Mouse (Mus musculus) embryonic facial prominence, embryonic 10.5 days (tissue): ENCODE results near the gene Cldn6. TPM values are rescaled to one million over a fixed set of nuclear protein-coding genes. Genes with fewer than 3 reads are reported as not detected.

Experiments
- DNase-seq: peaks from one replicate; pipeline ENCODE4 v3.0.0-alpha.2; 2017; ENCODE audit warnings: low spot score
- H3K27ac ChIP-seq: fragments of 300-500 bp; sonication (generic); replicated peaks from 2 replicates; pipeline ENCODE4 v1.5.1; 2016; ENCODE audit warnings: mild to moderate bottlenecking
- H3K27me3 ChIP-seq: fragments of 300-500 bp; sonication (generic); replicated peaks from 2 replicates; pipeline ENCODE4 v1.6.1; 2016; ENCODE audit warnings: low read depth, mild to moderate bottlenecking; ENCODE audit not compliant: poor library complexity, severe bottlenecking
- H3K36me3 ChIP-seq: fragments of 300-500 bp; sonication (generic); replicated peaks from 2 replicates; pipeline ENCODE4 v1.6.1; 2016; ENCODE audit warnings: mild to moderate bottlenecking, moderate library complexity
- H3K4me1 ChIP-seq: fragments of 300-500 bp; sonication (generic); 2 replicates; pipeline ENCODE4 v1.6.1; 2016
- H3K4me3 ChIP-seq: fragments of 300-500 bp; sonication (generic); 2 replicates; pipeline ENCODE4 v1.5.1; 2016; ENCODE audit warnings: mild to moderate bottlenecking, moderate library complexity
- H3K9me3 ChIP-seq: fragments of 300-500 bp; sonication (generic); 2 replicates; pipeline ENCODE4 v1.6.1; 2016; ENCODE audit warnings: mild to moderate bottlenecking
- WGBS: fragments of 180-500 bp; shearing (Covaris S2); methylation state at CpG from one replicate; pipeline ENCODE4 v1.1.7; 2016; 5-methylcytosine and 5-hydroxymethylcytosine counted together
- polyA plus RNA-seq: library from polyadenylated mRNA; unstranded; fragments of >200 nt; fragmentation: Nextera tagmentation; extraction: Ambion mirVana; gene quantifications from 2 replicates; pipeline ENCODE4 v1.2.1, GENCODE M21; 2016

Gene Cldn6
- polyA plus RNA-seq, 1 experiment from 2014 or later, result 77.2 TPM

DNA sequence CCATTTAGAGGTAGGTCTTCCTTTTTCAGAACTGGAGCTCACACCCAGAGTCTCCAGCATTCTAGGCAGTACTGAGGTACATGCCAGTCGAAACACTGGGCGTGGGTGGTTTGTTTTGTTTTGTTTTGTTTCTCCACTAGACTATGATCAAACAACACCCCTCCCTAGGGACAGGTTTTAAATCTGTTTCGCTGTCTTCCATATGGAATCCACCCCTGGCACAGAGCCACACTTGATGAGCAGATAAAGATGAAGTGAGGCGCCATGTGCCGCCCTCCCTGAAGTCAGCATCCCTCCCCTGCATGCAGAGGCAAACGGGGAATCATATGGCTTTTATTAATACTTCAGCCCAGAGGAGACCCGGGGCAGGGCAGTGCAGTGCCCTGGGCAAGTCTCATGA lies 25.7 kb downstream of the Cldn6 start:
- DNase-seq, result peak; percentile 28
- peaks cover 20% of the 10 kb centered on the region for H3K4me1 ChIP-seq
- no peaks in the 10 kb centered on the region for H3K36me3 ChIP-seq
- H3K4me3 ChIP-seq, result no peak overlapping the region
- H3K9me3 ChIP-seq, result no peaks in the 10 kb centered on the region
- peaks cover 28% of the 10 kb centered on the region for H3K27me3 ChIP-seq
- WGBS, result 53% methylated on average over 7 of the region's 7 CpGs
- no peak overlapping the region for H3K27ac ChIP-seq

DNA sequence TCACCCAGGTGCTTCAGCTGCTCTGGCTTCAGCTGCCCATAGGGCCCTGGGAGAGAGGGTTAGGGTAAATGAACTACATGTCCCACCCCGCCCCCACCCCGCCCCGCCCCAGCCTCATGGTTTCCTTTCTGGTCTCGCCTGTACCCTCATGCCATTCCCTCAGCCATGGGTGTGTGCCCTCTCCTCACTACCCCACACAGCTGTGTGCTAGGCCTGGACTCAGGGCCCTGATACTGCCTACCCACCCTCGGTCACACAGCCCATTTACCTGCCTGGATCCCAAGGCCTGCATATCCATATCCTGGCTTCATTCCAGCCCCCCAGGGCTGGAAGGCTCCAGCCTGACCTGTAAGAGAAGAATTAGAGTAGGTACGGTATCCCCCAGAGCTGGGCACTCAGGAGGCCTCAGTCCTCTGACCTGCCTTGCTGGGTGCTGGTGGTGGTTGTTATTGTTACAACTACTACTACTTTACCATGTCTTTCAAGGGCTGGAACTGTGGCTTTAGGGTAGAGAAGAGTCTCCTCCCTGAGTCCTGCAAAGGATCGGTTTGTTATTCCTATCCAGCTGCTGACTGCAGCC lies 26.6 kb downstream of the Cldn6 start:
- Histone ChIP-seq H3K27me3 (peaks cover 27% of the 10 kb centered on the region), H3K27ac (no peak overlapping the region), H3K9me3 (no peaks in the 10 kb centered on the region), H3K4me3 (no peak overlapping the region), H3K36me3 (no peaks in the 10 kb centered on the region), H3K4me1 (peaks cover 14% of the 10 kb centered on the region)
- no peak for DNase-seq
- 80% methylated on average over 7 of the region's 7 CpGs for WGBS

DNA sequence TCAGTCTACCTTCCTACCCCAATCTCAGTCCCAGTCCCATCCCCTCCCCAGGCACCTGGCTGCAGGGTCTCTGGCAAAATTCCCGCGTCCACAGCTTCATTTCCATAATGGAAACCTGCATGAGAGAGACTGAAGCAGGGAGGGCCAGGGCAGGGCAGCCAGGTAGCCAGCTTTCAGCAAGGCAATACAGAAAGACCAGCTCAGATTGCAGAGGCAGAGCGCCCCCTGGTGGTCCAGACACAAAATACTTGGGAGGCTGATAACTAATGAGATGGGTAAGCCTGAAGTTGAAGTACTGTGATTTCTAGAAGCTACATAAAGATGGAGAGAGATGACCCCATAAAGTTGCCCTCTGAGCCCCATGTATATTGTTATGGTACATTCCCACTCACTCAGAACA lies 27.2 kb downstream of the Cldn6 start:
- WGBS, result 0% methylated on average over 3 of the region's 3 CpGs
- DNase-seq, result peak; percentile 86

DNA sequence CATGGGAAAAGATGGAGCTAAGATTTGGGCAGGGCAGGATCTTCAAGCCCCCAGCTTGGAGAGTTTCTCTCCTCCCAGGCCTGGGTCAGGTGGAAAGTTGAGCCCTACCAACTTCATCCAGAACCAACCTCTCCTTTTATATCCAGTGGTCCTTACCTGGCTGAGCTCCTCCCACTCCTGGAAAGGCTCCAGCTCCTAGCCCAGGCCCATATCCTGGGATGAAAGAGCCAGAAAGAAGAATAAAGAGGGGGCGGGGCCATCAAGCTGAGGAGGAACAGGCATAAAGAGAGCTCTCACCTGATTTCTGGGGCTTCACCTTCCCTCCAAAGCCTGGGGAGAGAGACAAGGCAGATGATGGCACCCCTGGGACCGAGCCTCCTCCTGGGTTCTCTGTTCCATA lies 38.0 kb downstream of the Cldn6 start:
- Histone ChIP-seq H3K36me3 (no peaks in the 10 kb centered on the region), H3K27me3 (peaks cover 26% of the 10 kb centered on the region), H3K4me3 (no peak overlapping the region), H3K27ac (no peak overlapping the region), H3K4me1 (peaks cover 4% of the 10 kb centered on the region), H3K9me3 (no peaks in the 10 kb centered on the region)
- 67% methylated on average over 2 of the region's 2 CpGs for WGBS
- no peak for DNase-seq

More for the DNA sequence above, 27.2 kb downstream of the Cldn6 start:
- H3K27me3 ChIP-seq, result peaks cover 23% of the 10 kb centered on the region
- no peak overlapping the region for H3K4me3 ChIP-seq
- no peaks in the 10 kb centered on the region for H3K36me3 ChIP-seq
- peaks cover 14% of the 10 kb centered on the region for H3K4me1 ChIP-seq
- H3K27ac ChIP-seq, result no peak overlapping the region
- no peaks in the 10 kb centered on the region for H3K9me3 ChIP-seq

DNA sequence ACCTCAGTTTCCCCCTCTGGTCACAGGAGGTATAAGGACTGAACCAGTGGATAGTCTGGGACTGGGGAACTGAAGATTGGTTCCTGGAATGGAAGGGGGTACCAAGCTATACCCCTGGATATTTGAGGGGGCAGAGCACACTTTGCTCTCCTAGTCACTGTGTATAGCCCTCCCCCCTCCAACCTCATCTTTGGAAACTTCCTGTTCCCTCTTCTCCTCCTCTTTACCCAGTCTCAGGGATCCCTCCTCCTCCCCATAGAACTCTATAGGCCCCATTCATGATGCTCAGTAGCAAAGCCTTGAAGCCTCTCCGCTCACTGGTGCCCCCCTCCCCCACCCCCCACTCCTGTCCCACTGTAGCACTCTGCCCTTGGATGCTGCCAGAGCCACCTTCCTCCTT lies 40.4 kb downstream of the Cldn6 start:
- peaks cover 4% of the 10 kb centered on the region for H3K4me1 ChIP-seq
- no peaks in the 10 kb centered on the region for H3K9me3 ChIP-seq
- peaks cover 26% of the 10 kb centered on the region for H3K27me3 ChIP-seq
- no peak overlapping the region for H3K4me3 ChIP-seq
- WGBS, result 11% methylated on average over 1 of the region's 1 CpGs
- no peaks in the 10 kb centered on the region for H3K36me3 ChIP-seq
- DNase-seq, result no peak
- H3K27ac ChIP-seq, result no peak overlapping the region

DNA sequence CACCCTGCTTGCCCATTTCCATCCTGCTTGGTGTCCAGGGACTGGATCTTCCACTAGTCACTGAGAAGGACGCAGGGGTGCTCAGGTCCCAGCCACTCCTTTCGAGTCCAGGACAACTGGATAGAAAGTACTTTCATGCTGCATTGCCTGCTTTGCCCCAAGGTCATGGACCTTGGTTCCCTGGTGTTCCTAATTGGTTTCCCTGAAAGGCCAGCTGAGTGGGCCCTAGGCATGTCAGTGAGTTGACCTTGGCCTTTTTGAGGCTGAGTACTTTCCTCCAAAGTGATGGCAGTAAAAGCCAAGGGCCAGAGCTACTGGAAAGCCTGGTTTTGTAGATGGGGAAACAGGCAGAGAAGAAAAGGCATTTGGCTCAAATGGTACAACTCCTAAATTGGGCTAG lies 42.8 kb downstream of the Cldn6 start:
- no peak for DNase-seq
- no peaks in the 10 kb centered on the region for H3K36me3 ChIP-seq
- H3K27ac ChIP-seq, result no peak overlapping the region
- peaks cover 15% of the 10 kb centered on the region for H3K4me1 ChIP-seq
- H3K27me3 ChIP-seq, result peaks cover 26% of the 10 kb centered on the region
- WGBS, result 82% methylated on average over 2 of the region's 2 CpGs
- H3K4me3 ChIP-seq, result no peak overlapping the region
- H3K9me3 ChIP-seq, result no peaks in the 10 kb centered on the region

DNA sequence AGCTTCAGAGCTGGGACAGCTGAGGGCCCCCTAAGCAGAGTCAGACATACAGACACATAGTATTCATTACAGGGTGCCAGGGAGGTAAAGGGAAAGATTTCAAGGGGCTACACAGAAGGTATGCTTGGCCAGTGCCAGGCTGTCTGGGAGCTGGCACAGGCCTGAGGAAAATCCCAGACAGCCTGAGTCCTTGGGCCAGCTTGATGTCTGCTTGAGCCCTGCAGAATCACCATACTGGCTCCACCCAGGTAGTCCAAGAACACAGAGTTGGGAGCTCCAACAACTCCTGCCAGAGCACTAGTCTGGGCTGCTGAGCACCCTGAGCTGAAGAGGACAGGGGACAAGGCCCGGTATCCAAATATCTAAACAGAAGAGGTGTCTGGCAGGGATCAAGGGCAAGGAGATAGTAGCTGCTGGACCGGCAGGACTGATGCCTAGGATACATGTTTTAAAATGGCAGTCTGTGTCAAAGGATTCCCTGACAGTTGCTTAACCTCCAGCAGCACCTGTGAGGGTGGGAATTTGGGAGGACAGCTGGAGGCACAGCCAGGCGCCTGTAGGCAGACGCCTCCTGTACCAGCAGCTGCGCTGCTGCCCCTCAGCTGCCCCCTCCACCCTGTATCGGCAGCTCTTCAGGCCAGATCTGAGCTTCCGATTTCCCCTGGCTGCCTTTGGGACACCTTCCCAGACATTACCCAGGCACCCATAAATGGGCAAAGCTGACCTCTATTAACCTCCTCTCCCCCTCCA lies 43.5 kb downstream of the Cldn6 start, which contains the start of gene 1520401A03Rik:
Gene 1520401A03Rik (minus strand): TSS at position 408 of the 750 bp plus-strand sequence.
- peaks cover 22% of the 10 kb centered on the region for H3K4me1 ChIP-seq
- no peak within 1 kb of the TSS for H3K27ac ChIP-seq
- no peak for DNase-seq
- H3K27me3 ChIP-seq, result peaks cover 26% of the 10 kb centered on the region
- no peak within 1 kb of the TSS for H3K4me3 ChIP-seq
- H3K9me3 ChIP-seq, result no peaks in the 10 kb centered on the region
- no peaks in the 10 kb centered on the region for H3K36me3 ChIP-seq
- 70% methylated on average over 7 of the region's 7 CpGs for WGBS

DNA sequence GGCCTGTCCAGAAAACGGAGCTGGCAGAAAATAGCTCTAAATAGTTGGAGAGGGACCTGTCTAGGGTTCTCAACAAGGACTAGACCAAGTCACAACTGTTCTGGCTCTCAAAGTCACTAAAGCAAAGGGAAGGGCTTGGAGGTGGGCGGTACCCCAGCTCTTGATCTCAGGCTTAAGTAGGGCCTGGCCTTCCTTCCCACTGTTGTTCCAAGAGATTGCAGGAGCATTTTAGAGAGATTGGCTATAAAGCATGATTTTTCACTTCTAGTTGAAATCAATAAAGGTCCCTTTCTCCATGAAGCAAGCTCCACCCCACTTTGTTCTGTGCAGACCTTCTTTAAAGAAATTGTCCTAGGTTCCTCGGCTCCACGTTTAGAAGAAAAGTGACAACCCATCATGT lies 46.4 kb downstream of the Cldn6 start:
- Histone ChIP-seq H3K27ac (peak overlapping the region; percentile 94), H3K4me1 (peaks cover 23% of the 10 kb centered on the region), H3K36me3 (no peaks in the 10 kb centered on the region), H3K27me3 (peaks cover 16% of the 10 kb centered on the region), H3K4me3 (peak overlapping the region; percentile 89), H3K9me3 (no peaks in the 10 kb centered on the region)
- DNase-seq, result no peak
- WGBS, result 64% methylated on average over 4 of the region's 4 CpGs

DNA sequence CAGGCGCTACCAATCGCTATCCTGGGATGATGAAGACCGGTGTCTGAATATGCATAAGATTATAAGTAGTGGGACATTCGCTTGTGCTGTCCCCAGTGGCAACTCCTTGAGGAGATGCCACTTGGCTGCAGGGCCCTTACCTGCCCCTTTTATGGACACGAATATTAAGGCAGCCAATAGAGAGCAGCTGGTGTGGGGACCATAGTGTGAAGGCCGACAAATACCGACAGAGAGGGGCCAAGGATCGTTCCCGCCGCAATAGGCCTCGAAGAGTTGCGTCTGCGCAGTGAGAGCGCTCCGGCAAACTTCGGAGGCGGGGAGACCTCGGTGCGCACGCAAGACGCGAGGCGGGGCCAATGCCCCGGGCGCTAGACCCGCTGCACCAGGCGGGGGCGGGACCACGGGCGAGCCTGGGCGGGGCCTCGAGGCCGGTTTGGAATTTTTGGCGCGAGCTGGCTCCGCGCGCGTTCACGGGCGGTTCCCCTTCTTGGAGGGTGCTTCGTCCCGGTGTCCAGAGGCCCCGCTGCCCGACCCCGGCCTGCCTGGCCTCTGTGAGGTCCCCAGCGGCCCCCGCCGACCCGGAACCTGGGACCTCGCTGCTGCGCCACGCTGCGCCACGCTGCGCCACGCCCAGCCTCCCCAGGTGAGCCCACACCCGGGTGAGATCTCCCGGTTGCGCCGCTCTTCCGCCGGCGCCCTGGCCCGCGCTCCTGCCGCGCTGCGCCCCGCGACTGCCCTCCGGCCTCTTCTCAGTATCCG lies 47.1 kb downstream of the Cldn6 start, which contains the start of gene Pkmyt1:
Gene Pkmyt1 (plus strand): TSS at position 338 of the 759 bp plus-strand sequence.
- peak; percentile 97 for DNase-seq
- Histone ChIP-seq H3K4me1 (peaks cover 23% of the 10 kb centered on the region), H3K36me3 (no peaks in the 10 kb centered on the region), H3K9me3 (no peaks in the 10 kb centered on the region), H3K27me3 (peaks cover 9% of the 10 kb centered on the region), H3K4me3 (peak within 1 kb of the TSS; percentile 89), H3K27ac (peak within 1 kb of the TSS; percentile 94)
- 2% methylated on average over 73 of the region's 73 CpGs for WGBS

DNA sequence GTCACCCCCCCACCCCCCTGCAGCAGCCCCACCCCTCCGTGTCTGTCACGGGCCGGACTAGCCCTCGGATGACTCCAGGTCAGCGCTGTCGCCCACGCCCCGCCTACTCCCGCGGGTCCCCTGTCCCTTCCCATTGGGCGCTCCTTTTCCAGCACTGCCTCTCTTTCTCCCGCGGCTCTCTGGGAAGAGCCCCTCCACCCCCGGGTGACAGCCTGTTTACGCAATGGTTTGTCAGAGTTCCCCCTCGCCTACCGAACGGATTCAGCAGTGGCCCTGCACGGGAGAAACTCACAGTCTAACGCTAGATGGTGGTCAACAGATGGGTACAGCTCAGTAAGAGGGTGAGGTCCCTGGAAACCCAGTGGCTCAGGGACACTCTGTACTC lies 47.7 kb downstream of the Cldn6 start:
- Histone ChIP-seq H3K4me1 (peaks cover 23% of the 10 kb centered on the region), H3K36me3 (no peaks in the 10 kb centered on the region), H3K27ac (peak overlapping the region; percentile 94), H3K27me3 (peaks cover 4% of the 10 kb centered on the region; the same call in 1 of the 2 replicates), H3K9me3 (no peaks in the 10 kb centered on the region), H3K4me3 (peak overlapping the region; percentile 89)
- peak; percentile 89 for DNase-seq
- WGBS, result under 1% methylated on average over 20 of the region's 20 CpGs

DNA sequence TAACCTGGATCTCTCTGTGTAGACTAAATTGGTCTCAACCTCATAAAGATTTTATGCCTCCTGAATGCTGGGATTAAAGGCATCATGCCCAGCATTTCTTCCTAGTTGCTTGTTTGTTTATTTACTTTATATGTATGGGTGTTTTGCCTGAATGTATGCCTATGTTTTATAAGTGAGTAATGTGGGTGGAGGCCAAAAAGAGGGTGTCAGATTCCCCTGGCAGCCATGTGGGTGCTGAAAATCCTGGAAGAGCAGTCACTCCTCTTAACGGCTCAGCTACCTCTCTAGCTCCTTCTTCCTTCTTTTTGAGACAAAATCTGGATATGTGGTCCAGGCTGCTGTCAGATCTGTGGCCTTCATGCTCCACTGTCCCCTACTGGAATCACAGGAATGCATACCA lies 51.4 kb downstream of the Cldn6 start:
- 63% methylated on average over 1 of the region's 1 CpGs for WGBS
- Histone ChIP-seq H3K36me3 (peaks cover 30% of the 10 kb centered on the region), H3K9me3 (no peaks in the 10 kb centered on the region), H3K4me1 (peaks cover 21% of the 10 kb centered on the region), H3K4me3 (no peak overlapping the region), H3K27ac (no peak overlapping the region), H3K27me3 (no peaks in the 10 kb centered on the region)
- no peak for DNase-seq
